Mouse (Mus musculus) frontal cortex, postnatal 10 days (tissue): Measurements from ENCODE around the gene Zmpste24.

Experiments used
- DNase-seq, 2 experiments: peaks; one replicate each; pipeline ENCODE4 v3.0.0; 2022; ENCODE audit warnings: low spot score in 2 of 2, mixed read lengths in 1 of 2

Gene Zmpste24

GRCm38 (mm10) chr4:121033006-121033405 lies 65.0 kb downstream of the Zmpste24 start:
- DNase-seq: no peak

DNA sequence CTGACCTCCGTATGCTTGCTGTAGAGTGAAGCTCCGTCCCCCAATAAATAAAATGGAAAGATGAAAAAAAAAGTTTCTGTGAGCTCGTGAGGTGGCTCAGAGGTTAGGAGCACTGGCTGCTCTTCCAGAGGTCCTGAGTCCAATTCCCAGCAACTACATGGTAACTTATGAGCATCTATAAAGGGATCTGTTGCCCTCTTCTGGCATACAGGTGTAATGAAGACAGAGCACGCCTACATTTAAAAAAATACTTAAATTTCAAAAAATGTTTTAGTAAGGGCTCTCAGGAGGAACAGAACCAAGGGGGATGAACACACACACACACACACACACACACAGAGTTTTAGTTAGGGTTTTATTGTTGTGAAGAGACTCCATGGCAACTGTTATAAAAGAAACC lies 66.6 kb downstream of the Zmpste24 start:
- DNase-seq: no peak

- DNase-seq: no peak
These were observed 68.4 kb downstream of the Zmpste24 start for GRCm38 (mm10) chr4:121029632-121030031.

GRCm38 (mm10) chr4:121028659-121029392 lies 69.2 kb downstream of the Zmpste24 start:
- DNase-seq: no peak

DNA sequence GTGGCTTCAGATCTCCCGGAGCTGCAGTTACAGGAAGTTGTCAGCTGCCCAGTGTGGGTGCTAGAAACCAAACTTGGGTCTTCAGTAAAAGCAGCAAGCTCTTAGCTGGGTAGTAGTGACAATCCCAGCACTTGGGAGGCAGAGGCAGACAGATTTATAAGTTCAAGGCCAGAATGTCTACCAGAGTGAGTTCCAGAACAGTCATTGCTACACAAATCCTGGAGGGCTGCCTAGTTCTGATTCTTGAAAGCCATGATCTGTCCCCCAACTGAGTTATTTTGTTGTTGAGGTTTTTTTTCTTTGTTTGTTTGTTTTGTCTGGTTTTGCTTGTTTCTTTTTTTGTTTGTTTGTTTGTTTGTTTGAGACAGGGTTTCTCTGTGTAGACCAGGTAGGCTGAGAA lies 69.9 kb downstream of the Zmpste24 start:
- no peak for DNase-seq

DNA sequence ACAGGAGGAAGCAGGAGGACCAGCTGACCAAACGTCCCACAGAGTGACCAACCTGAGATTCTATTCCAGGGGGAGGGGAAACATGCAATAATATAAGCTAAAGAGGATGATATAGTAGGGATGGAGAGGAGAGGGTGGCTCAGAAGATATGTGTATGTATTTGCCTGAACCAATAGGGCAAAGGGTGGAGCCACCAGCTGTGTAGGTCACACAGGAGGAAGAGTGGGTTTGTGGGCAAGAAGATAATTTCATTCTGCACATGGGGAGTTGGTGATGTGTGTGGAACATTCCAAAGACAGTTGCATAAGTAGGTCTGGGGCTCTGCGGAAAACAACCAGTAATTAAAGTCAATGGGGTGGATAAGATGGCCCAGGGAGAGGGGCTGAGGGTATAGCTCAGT lies 72.4 kb downstream of the Zmpste24 start:
- DNase-seq: no peak

DNA sequence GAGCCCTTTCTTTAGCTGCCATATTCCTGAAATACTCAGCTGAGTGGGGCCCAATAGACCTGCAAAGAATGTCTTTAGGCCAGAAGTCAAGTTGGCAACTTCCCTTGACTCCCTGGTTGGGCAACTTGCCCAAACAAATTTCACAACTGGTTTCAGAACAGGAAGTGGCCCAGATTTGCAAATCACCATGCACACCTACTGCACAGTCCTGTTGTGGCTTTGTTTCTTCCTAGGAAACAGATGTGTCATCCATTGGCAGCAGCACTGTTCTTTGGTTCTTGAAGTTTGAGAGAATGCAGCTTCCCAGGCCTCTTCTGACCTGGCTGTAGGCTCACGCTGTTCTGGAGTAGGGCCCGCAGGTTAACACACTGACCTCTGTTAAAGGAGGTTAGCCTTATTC lies 74.1 kb downstream of the Zmpste24 start:
- DNase-seq: no peak

- no peak for DNase-seq
These were observed 74.6 kb downstream of the Zmpste24 start for GRCm38 (mm10) chr4:121023464-121023863.

DNA sequence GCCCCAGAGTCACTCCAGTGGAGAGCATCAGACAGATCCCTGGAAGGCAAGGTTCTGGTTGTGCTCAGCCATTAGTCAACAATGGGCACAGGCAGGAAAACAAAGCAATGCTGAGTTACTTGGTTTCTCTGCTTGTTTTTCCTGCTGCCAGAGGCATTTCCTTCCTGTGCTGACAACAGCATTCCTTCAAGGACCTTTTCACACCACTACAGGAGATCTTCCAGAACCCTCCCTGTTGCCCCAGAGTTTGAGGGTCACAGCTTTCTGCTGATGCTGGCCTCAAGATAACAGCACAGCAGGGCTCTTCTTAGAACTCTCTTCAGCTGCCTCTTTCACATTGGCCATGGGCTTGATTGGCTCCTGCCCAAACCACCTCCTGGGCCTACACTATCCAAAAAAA lies 76.1 kb downstream of the Zmpste24 start:
- DNase-seq: no peak

DNA sequence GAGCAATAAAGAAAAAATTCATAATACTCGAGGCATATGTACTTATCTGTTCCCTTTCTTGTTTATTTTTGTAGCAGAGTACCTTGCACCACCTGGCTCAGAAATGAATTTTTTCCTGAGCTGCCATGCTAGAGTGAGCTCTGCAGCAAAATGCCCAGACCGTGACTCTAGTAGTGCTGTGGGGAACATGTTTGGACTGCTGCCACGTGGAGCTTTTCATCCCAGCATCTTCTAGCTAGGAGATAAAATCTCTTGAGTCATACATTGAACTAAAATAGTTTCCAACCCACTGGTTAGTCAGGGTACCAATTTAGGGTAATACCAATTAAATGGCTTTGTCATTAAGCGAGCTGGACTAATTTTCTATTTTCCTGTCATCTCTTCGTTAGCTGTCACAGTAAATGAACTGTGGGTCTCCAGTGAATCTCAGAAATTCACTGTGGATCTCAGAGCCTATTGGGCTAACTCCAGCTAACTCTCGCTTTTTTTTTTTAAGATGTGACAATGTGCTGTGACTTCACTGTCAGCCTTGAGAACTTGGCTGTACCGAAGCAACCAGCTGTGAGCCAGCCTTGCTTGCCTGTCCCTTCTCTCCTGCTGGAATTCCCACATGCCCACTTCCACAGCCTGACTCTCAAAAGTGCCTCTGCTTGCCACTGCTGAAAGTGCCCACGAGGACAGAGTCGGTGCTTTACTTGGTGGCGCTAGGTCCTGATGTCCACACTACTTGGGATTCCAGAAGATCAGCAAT lies 77.8 kb downstream of the Zmpste24 start:
- no peak for DNase-seq

- no peak for DNase-seq
These were observed 79.8 kb downstream of the Zmpste24 start for GRCm38 (mm10) chr4:121018250-121018649.

DNA sequence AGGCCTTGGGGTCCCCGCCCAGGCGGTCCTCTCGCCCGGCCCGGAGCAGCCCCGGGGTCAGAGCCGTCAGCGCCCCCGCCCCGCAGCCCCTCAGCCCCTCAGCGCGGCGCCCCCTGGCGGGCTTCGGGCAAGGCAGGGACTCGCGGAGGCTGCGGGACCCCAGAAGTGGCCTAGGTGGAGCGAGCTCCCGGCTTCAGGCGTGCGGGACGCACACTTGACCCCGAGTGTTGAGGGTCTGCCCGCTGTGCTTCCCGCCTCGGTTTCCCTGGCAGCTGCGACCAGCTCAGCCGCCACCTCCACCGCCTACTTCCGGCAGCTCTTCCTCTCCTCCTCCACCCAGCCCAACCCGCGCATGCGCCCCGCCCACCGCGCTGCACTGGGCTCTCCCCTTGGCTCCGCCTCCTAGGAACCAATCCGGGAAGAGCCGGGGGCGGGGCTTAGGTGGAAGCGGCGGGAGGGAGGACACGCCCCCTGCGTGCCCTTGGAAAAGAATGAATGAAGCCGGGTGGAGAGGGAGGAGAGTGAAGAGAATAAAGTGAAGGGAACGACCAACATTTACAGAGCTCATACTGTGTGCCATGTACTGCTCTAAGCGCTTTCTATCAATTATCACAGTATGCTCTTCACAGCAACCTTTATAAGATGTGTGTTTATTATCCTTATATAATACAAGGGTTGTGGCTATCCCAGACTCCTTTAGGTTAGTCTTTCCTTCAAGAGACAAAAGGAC lies 80.9 kb downstream of the Zmpste24 start, which contains the start of gene Smap2:
TSS of gene Smap2 (minus strand) at position 320 of the 730 bp plus-strand sequence.
- DNase-seq: peak; percentile 97 to 99

DNA sequence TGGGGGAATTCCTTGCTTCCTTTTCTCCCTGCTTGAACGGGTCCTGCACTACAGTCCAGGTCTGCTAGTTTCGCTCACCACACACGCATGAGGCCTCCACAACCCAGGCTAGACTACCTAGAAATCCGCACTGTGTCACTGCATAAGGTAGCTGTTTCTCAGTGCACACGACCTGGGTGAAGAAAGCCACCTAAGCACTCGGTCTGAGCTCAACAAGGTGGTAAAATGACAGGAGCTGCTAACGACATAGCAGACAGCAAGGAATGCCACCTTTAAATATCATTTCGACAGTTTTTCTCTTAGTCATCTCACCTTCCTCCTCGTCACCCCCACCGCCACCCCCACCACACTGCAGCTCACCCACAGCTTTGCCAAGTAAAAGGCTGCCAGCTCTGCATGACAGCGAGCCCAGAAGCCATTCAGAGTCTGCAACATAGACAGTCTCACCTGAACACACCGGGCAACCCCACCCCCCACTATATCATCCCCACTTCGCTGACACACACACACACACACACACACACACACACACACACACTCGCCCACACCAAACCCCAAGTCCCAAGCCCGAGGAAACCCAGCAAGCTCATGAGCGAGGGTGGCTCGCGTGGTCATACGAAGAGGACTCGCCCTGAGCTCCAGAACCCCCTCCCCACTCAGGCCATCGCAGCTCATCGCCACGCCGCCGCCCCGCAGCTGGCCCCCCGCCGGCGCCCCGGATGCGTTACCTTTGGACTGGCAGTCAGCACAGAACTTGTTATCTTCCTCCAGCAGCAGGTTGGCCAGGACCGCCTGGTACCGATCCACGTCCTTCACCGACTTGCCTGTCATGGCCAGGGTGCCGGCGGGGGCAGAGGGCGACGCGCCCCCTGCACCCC lies 81.8 kb downstream of the Zmpste24 start:
- peak; percentile 40 to 57 for DNase-seq

DNA sequence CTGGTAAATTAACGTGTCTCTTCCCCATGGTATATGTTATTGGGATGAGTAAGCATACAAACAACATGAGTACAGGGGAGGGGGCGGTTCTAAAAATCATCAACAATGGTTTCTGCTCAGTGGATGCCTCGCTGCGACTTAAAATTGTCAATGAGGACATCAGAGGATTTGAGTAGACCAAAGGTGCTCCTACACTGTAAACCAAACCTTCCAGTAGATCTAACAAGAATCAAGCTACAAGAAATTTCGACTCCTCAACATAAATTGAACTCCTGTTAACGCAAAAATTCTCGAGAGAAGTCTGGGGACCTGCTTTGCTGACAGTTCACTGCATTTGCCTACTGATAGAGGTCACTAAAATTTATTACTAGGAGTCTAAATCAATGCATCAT lies 82.8 kb downstream of the Zmpste24 start:
- DNase-seq: no peak

GRCm38 (mm10) chr4:121014594-121015267 lies 83.3 kb downstream of the Zmpste24 start:
- DNase-seq: no peak

GRCm38 (mm10) chr4:121010770-121011549 lies 87.1 kb downstream of the Zmpste24 start:
- no peak for DNase-seq
